Comparison of ENCODE assay signal across 21 mouse cellular contexts in genomic region chr8:110959071-110959780, GRCm38 (mm10). TPM values are rescaled to one million over a fixed set of nuclear protein-coding genes. Genes with fewer than 3 reads are reported as not detected.
DNase-seq lines count a peak whose midpoint lies in the region; TF ChIP-seq lines count a peak whose summit lies in the region.
"Had no signal": no experiment of that assay in that cellular context is flagged by ENCODE, and none has a peak within 500 bp of the region (broad histone marks: within the 10 kb centered on the region; RNA-seq: fewer than 3 reads in every experiment).

No protein-coding gene starts in this region.

- no peak for TF ChIP-seq CTCF in cerebellum, adult 2 months (IDR thresholded peaks at IDR 0.05; ENCODE audit: borderline replicate concordance, insufficient read depth, low read depth, low read length)
- TF ChIP-seq CTCF in lung, adult 2 months (IDR thresholded peaks at IDR 0.05; ENCODE audit: insufficient read depth, low read length), result no peak

- TF ChIP-seq POLR2A in cerebellum, adult 2 months (IDR thresholded peaks at IDR 0.05; ENCODE audit: borderline replicate concordance, insufficient read depth, low read length), result peak; percentile 36; the same call in 1 of the 2 replicates
- no peak for TF ChIP-seq POLR2A in lung, adult 2 months (IDR thresholded peaks at IDR 0.05; ENCODE audit: borderline replicate concordance, extremely low read depth, low read depth, low read length)

- no peaks in the 10 kb centered on the region for H3K27me3 ChIP-seq in cerebellum, adult 2 months (ENCODE audit: control insufficient read depth, insufficient read depth, low read length)
- H3K27me3 ChIP-seq: heart, embryonic 12.5 days; hindbrain, embryonic 12.5 days; liver, embryonic 15.5 days; neural tube, embryonic 13.5 days; stomach, embryonic 15.5 days had no signal

- DNase-seq in layer of hippocampus, adult 9-11 months, result peak; percentile 68
- DNase-seq in layer of hippocampus, adult 9-10 months (ENCODE audit: low spot score), result no peak
- DNase-seq in cerebellum, adult 11 months, result peak; percentile 85
- DNase-seq in cerebellum, adult 2 months, result peak; percentile 87 to 94
- peak; percentile 89 to 92 for DNase-seq in cerebellum, postnatal 25 days
- no peak for DNase-seq in adrenal gland, adult 2 months
- DNase-seq in lung, adult 2 months, result no peak
- DNase-seq: adrenal gland, adult 8-10 months; embryo, embryonic 11 days; gastrocnemius, postnatal 25 days; heart, adult 18-20 months; heart, postnatal 10 days; kidney, postnatal 4 days; thymus, postnatal 4 days had no signal

- WGBS in cerebellum, adult 2 months, result 13% methylated on average over 12 of the region's 12 CpGs
- 87% methylated on average over 12 of the region's 12 CpGs for WGBS in lung, adult 2 months

- peak overlapping the region; percentile 96 for H3K27ac ChIP-seq in cerebellum, adult 2 months (ENCODE audit: insufficient read depth, low read length)
- H3K27ac ChIP-seq: hindbrain, embryonic 12.5 days; liver, embryonic 15.5 days; midbrain, embryonic 10.5 days; neural tube, embryonic 13.5 days; stomach, embryonic 15.5 days had no signal

- peaks cover 42% of the 10 kb centered on the region for H3K4me1 ChIP-seq in cerebellum, adult 2 months (ENCODE audit: control insufficient read depth, insufficient read depth, low read length)
- no peaks in the 10 kb centered on the region for H3K4me1 ChIP-seq in lung, adult 2 months (ENCODE audit: control insufficient read depth, insufficient read depth, low read length)
- H3K4me1 ChIP-seq: liver, embryonic 15.5 days; stomach, embryonic 15.5 days had no signal

- H3K4me3 ChIP-seq in cerebellum, adult 2 months (replicated peaks; ENCODE audit: insufficient read depth, low read depth, low read length), result peak overlapping the region; percentile 68
- no peak overlapping the region for H3K4me3 ChIP-seq in lung, adult 2 months (replicated peaks; ENCODE audit: extremely low read depth, low read depth, low read length)
- H3K4me3 ChIP-seq: heart, embryonic 12.5 days; hindbrain, embryonic 12.5 days; liver, embryonic 15.5 days; midbrain, embryonic 10.5 days; myocyte; neural tube, embryonic 13.5 days; stomach, embryonic 15.5 days had no signal

RNA-seq across cellular contexts. Expression of gene Ddx19a, which starts 38.4 kb away (rescaled TPM):
- 29.4 and 32.1 TPM in 2 replicates for polyA plus RNA-seq in cerebellum, adult 2 months (2012; rRNA removed)
- 10 to 100 TPM; 35.5 to 41.7 TPM for total RNA-seq in adrenal gland, adult 2 months (2021)
- polyA plus RNA-seq in adrenal gland, adult 2 months (2012; rRNA removed), result 15.1 and 19.3 TPM in 2 replicates
- 16.3 and 21.0 TPM in 2 replicates for polyA plus RNA-seq in lung, adult 2 months (2012; rRNA removed)

RNA-seq across cellular contexts. Expression of gene St3gal2, which starts 39.5 kb away (rescaled TPM):
- 81.1 and 88.6 TPM in 2 replicates for polyA plus RNA-seq in cerebellum, adult 2 months (2012; rRNA removed)
- total RNA-seq in adrenal gland, adult 2 months (2021), result 10 to 100 TPM; 14.2 to 29.5 TPM
- 19.4 and 20.2 TPM in 2 replicates for polyA plus RNA-seq in adrenal gland, adult 2 months (2012; rRNA removed)
- 41.0 and 48.5 TPM in 2 replicates for polyA plus RNA-seq in lung, adult 2 months (2012; rRNA removed)

RNA-seq across cellular contexts. Expression of gene Fuk, which starts 56.9 kb away (rescaled TPM):
- 27.1 and 31.0 TPM in 2 replicates for polyA plus RNA-seq in cerebellum, adult 2 months (2012; rRNA removed)
- 10 to 100 TPM in 1 of 2 experiments, 1 to 10 TPM in 1; 6.7 to 11.5 TPM for total RNA-seq in adrenal gland, adult 2 months (2021)
- polyA plus RNA-seq in adrenal gland, adult 2 months (2012; rRNA removed), result 20.4 and 22.0 TPM in 2 replicates
- polyA plus RNA-seq in lung, adult 2 months (2012; rRNA removed), result 15.8 and 17.9 TPM in 2 replicates

Comparison
In these comparisons a context has a peak if more than half of its experiments do, and no peak if none do; other contexts are left out.
1. DNase-seq: peak in layer of hippocampus, adult 9-11 months (single experiment), cerebellum, adult 11 months (single experiment), cerebellum, adult 2 months (2 of 2) and cerebellum, postnatal 25 days (2 of 2); none in layer of hippocampus, adult 9-10 months (single experiment), adrenal gland, adult 2 months (single experiment) and lung, adult 2 months (single experiment).